Mouse (Mus musculus) stomach, postnatal 0 days (tissue): ENCODE results near the gene Rgs12.

Source experiments
- CTCF ChIP-seq: IDR thresholded peaks from 2 replicates; pipeline ENCODE4 v1.5.1; 2016; ENCODE audit warnings: antibody characterized with exemption, low read depth, mild to moderate bottlenecking, moderate library complexity
- EP300 ChIP-seq: optimal IDR thresholded peaks from 2 replicates; pipeline ENCODE3; 2016; ENCODE audit warnings: antibody characterized with exemption

GRCm38 (mm10) chr5:34943428-34943827 lies 5.8 kb upstream of the Rgs12 start:
- TF ChIP-seq CTCF (no peak), EP300 (no peak)
